Mouse (Mus musculus): ENCODE measurements around the gene 2010109A12Rik. TPM values are rescaled to one million over a fixed set of nuclear protein-coding genes. Genes with fewer than 3 reads are reported as not detected.

Gene 2010109A12Rik
- polyA plus RNA-seq, 1 experiment from 2014 or later = 1.8 TPM

- 97% methylated on average over 2 of the region's 2 CpGs for WGBS
- H3K9me3 ChIP-seq = no peaks in the 10 kb centered on the region
- H3K4me1 ChIP-seq = no peaks in the 10 kb centered on the region
- no peak overlapping the region for H3K9ac ChIP-seq
- no peak for ATAC-seq (ENCODE audit: insufficient number of reproducible peaks, low FRiP score, low TSS enrichment, low read depth)
- H3K4me2 ChIP-seq = no peak overlapping the region
- no peak overlapping the region for H3K4me3 ChIP-seq
- no peaks in the 10 kb centered on the region for H3K36me3 ChIP-seq
- H3K27me3 ChIP-seq = no peaks in the 10 kb centered on the region
- H3K27ac ChIP-seq = no peak overlapping the region
These were observed 26.5 kb downstream of the 2010109A12Rik start for GRCm38 (mm10) chr5:93232838-93233237.

DNA sequence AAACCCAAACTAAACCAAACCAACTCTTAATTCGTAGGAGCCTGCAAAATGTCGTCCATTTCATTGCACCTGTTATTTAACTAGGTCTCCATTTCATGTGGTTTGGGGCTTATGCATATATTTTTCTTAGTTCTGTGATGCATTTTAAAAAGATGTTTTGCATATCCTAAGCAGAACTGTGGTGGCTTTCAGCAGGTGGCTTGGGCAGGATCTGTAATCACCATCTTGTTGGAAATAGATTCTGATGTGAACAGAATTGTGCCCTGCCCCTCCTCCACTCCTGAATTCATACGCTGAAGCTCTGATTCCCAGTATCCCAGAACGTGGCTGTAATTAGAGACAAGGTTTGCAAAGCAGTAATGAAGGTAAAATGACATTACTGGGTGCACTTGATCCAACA lies 27.8 kb downstream of the 2010109A12Rik start:
- Histone ChIP-seq H3K9ac (no peak overlapping the region), H3K4me1 (no peaks in the 10 kb centered on the region), H3K36me3 (no peaks in the 10 kb centered on the region), H3K4me2 (no peak overlapping the region), H3K9me3 (no peaks in the 10 kb centered on the region), H3K27ac (no peak overlapping the region), H3K4me3 (no peak overlapping the region), H3K27me3 (no peaks in the 10 kb centered on the region)
- 57% methylated on average over 4 of the region's 4 CpGs for WGBS
- no peak for ATAC-seq (ENCODE audit: insufficient number of reproducible peaks, low FRiP score, low TSS enrichment, low read depth)

DNA sequence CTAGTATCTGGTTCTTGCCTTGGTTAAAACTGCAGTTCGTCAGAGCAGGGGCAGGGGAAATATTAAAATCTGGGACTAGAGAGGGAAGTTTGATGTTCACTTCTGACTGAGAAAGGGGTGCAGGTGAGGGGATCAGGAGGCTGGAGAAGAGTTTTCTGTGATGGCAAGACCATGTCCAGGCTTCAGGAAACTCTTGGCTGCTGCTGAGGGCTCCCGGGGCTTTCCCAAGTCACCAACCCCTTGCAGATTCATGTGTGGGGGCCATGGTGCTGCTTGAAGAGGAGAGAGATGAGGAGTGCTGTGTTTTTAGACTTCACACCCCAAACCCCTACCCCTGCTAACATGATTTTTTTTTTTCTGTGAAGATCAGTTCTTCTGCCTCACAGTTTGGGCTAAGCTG lies 28.3 kb downstream of the 2010109A12Rik start:
- H3K4me2 ChIP-seq = no peak overlapping the region
- no peak overlapping the region for H3K4me3 ChIP-seq
- no peaks in the 10 kb centered on the region for H3K4me1 ChIP-seq
- ATAC-seq (ENCODE audit: insufficient number of reproducible peaks, low FRiP score, low TSS enrichment, low read depth) = no peak
- no peaks in the 10 kb centered on the region for H3K36me3 ChIP-seq
- H3K27ac ChIP-seq = no peak overlapping the region
- no peak overlapping the region for H3K9ac ChIP-seq
- WGBS = 67% methylated on average over 2 of the region's 2 CpGs
- no peaks in the 10 kb centered on the region for H3K9me3 ChIP-seq
- H3K27me3 ChIP-seq = no peaks in the 10 kb centered on the region

DNA sequence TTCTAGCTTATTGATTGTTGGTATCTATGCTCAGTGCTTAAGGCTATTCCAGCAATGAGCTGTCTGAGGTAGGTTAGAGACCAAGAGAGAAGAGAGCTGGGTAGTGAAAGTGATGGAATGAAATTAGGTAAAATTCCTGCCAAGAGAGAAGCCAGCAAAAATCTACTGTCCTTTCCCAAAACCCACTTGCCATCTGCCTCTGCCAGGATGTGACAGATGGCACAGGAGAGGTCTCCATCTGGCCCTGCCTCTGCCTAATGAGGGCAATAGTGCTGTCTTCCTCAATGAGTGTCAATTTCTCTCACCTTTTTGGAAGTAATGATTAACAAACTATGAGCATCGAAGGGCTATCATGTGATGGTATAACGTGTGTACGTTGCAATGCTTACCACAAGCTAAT lies 29.6 kb downstream of the 2010109A12Rik start:
- WGBS = 77% methylated on average over 3 of the region's 3 CpGs
- Histone ChIP-seq H3K4me2 (no peak overlapping the region), H3K36me3 (no peaks in the 10 kb centered on the region), H3K27ac (no peak overlapping the region), H3K9ac (no peak overlapping the region), H3K27me3 (no peaks in the 10 kb centered on the region), H3K4me1 (no peaks in the 10 kb centered on the region), H3K9me3 (no peaks in the 10 kb centered on the region), H3K4me3 (no peak overlapping the region)
- ATAC-seq (ENCODE audit: insufficient number of reproducible peaks, low FRiP score, low TSS enrichment, low read depth) = no peak

- Histone ChIP-seq H3K9me3 (no peaks in the 10 kb centered on the region), H3K9ac (no peak overlapping the region), H3K4me1 (no peaks in the 10 kb centered on the region), H3K4me2 (no peak overlapping the region), H3K4me3 (no peak overlapping the region), H3K36me3 (no peaks in the 10 kb centered on the region), H3K27ac (no peak overlapping the region), H3K27me3 (no peaks in the 10 kb centered on the region)
- ATAC-seq (ENCODE audit: insufficient number of reproducible peaks, low FRiP score, low TSS enrichment, low read depth) = no peak
- 77% methylated on average over 4 of the region's 4 CpGs for WGBS
These were observed 30.2 kb downstream of the 2010109A12Rik start for GRCm38 (mm10) chr5:93236541-93236940.

GRCm38 (mm10) chr5:93239590-93240544 lies 33.5 kb downstream of the 2010109A12Rik start:
- Histone ChIP-seq H3K4me3 (no peak overlapping the region), H3K4me2 (no peak overlapping the region), H3K27ac (no peak overlapping the region), H3K9ac (no peak overlapping the region), H3K4me1 (no peaks in the 10 kb centered on the region), H3K36me3 (no peaks in the 10 kb centered on the region), H3K27me3 (no peaks in the 10 kb centered on the region), H3K9me3 (no peaks in the 10 kb centered on the region)
- WGBS = 78% methylated on average over 8 of the region's 8 CpGs
- no peak for ATAC-seq (ENCODE audit: insufficient number of reproducible peaks, low FRiP score, low TSS enrichment, low read depth)

DNA sequence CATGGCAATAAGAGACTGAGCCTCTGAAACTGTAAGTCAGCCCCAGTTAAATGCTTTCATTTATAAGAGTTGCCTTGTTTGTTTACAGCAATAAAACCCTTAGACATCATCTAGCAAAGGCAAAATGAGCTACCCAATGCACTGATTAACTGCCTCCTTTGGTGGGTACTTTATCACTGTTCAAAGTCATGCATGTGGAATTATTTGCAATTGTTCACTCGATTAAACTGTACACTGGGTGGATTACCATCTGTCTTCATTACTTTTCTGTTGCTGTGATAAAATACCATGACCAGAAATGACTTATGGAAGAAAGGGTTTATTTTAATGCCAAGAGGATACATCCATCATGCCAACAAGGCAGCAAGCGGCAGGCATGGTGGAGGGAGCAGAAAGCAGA lies 39.0 kb downstream of the 2010109A12Rik start:
- Histone ChIP-seq H3K36me3 (no peaks in the 10 kb centered on the region), H3K9ac (no peak overlapping the region), H3K4me2 (no peak overlapping the region), H3K4me1 (no peaks in the 10 kb centered on the region), H3K9me3 (no peaks in the 10 kb centered on the region), H3K27me3 (no peaks in the 10 kb centered on the region), H3K4me3 (no peak overlapping the region), H3K27ac (no peak overlapping the region)
- ATAC-seq (ENCODE audit: insufficient number of reproducible peaks, low FRiP score, low TSS enrichment, low read depth) = no peak
- 85% methylated on average over 2 of the region's 2 CpGs for WGBS

DNA sequence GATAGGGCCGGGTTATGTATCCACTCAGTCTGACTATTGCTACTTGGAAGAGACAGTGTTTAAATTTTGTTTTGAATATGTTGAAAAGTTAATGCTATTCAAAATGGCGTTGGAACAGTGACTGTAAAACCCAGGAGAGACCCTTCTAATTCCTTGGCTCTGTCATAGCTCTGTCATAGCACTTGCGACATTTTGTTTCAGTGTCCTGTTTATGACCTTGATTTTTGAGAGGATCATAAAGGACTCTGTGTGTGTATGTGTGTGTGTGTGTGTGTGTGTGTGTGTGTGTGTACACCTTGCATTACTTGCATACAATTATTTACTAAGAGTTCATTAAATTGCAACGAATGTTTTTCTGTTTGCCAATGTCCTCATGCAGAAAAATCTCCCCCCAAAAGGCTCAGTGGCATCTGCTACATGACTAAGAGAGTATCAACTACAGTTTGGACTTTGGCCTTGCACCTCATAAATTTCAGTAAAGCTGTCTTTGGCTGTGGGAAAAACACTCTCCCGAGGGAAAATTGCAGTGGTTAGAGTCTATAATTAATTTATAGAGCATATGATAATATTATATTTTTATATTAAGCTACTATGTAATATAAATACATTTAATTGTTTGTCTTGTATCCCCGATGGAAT lies 43.7 kb downstream of the 2010109A12Rik start:
- ATAC-seq (ENCODE audit: insufficient number of reproducible peaks, low FRiP score, low TSS enrichment, low read depth) = no peak
- H3K36me3 ChIP-seq = no peaks in the 10 kb centered on the region
- no peaks in the 10 kb centered on the region for H3K9me3 ChIP-seq
- H3K4me1 ChIP-seq = no peaks in the 10 kb centered on the region
- no peak overlapping the region for H3K9ac ChIP-seq
- WGBS = 63% methylated on average over 6 of the region's 6 CpGs
- H3K4me2 ChIP-seq = no peak overlapping the region
- H3K27ac ChIP-seq = no peak overlapping the region
- no peak overlapping the region for H3K4me3 ChIP-seq
- no peaks in the 10 kb centered on the region for H3K27me3 ChIP-seq

DNA sequence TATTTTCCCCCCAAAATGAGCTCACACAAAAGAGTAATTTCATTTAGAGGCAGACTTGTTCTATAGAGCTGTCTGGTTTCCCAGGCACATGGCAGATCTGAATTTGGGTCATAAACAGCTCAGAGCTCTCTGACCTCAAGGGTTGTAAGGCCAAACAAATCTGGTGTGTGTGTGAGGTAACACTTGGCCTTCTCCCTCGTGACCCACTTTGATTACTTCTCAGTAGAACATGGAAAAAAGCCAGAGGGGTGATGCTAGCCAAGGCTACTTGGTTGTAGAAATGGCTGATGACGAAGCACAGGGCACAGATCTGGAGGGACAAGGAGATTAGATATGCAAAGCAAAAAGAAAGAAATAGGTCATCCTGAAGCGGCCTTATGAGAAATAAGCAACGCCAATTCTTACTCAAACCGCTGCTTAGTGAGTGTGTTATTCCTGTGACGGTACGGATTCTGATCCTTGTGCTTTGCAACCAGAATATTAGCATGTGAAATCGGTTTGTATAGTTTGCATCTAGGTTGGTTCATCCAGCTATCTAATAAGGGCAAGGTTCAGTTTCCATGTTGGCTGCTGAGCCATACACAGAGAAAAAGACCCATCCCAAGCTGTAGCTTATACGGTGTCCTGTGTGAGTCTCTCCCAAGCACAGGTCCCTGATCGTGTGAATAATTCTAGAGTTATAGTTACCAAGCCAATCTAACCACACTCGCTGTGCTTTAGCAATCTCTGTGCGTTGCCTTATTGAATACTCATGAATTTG lies 44.9 kb downstream of the 2010109A12Rik start:
- Histone ChIP-seq H3K36me3 (no peaks in the 10 kb centered on the region), H3K27me3 (no peaks in the 10 kb centered on the region), H3K4me1 (no peaks in the 10 kb centered on the region), H3K9me3 (no peaks in the 10 kb centered on the region), H3K27ac (no peak overlapping the region), H3K4me3 (no peak overlapping the region), H3K4me2 (no peak overlapping the region), H3K9ac (no peak overlapping the region)
- no peak for ATAC-seq (ENCODE audit: insufficient number of reproducible peaks, low FRiP score, low TSS enrichment, low read depth)
- 84% methylated on average over 12 of the region's 12 CpGs for WGBS

DNA sequence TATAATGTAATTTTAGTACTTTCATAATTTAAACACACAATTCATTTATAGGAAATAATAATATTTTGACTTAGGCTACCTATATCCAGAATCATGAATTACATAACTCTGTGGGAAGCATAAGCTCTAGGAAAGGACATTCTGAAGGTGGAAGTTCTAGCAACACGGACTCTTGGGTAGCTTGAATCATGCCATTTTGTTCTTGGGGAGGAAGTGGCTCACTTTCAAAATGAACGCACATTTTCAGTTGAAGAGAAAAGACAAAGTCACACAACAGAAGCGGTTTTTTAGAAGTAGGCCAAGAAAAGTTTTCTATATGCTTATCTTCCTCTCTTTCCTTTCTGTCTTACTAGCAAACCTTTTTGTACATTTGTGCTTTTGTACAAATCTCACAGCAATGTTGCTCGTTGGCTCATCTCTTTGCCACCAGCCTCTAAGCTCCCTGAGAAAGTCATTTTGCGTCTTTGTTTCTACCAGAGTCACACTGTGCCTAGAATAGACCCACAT lies 49.5 kb downstream of the 2010109A12Rik start:
- 86% methylated on average over 5 of the region's 5 CpGs for WGBS
- Histone ChIP-seq H3K36me3 (no peaks in the 10 kb centered on the region), H3K4me3 (no peak overlapping the region), H3K27me3 (no peaks in the 10 kb centered on the region), H3K9ac (no peak overlapping the region), H3K9me3 (no peaks in the 10 kb centered on the region; the same call in 1 of the 2 replicates), H3K4me1 (no peaks in the 10 kb centered on the region), H3K27ac (no peak overlapping the region), H3K4me2 (no peak overlapping the region)
- no peak for ATAC-seq (ENCODE audit: insufficient number of reproducible peaks, low FRiP score, low TSS enrichment, low read depth)

DNA sequence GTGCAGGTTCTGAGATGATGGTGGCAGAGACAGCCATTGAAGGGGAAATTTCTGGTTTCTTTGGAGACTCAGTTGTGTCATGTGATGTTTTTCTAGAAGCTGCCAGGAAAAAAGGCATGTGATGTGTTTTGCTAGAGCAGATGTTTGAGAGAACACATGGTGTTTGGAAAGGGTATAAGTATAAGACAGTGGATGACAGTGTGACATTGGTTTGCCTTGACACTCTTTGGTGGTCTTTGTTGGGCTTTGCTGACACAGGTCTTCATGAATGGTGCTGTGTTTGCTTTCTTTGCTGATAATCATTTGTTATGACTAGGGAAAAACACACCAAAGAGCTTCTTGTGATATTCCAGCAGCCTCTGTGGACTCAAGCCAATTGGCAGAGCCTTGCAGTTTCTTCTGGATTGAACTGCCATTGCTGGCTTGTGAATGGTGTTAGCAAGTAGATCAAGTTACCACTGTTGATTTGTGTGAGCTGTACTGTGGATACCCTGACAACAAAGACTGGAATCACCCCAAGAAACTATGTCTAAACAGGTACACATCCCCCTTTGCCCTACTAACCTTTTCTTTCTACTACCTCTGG lies 50.6 kb downstream of the 2010109A12Rik start:
- Histone ChIP-seq H3K27me3 (no peaks in the 10 kb centered on the region), H3K36me3 (no peaks in the 10 kb centered on the region), H3K4me2 (no peak overlapping the region), H3K9ac (no peak overlapping the region), H3K4me3 (no peak overlapping the region), H3K27ac (no peak overlapping the region), H3K9me3 (no peaks in the 10 kb centered on the region; the same call in 1 of the 2 replicates), H3K4me1 (no peaks in the 10 kb centered on the region)
- ATAC-seq (ENCODE audit: insufficient number of reproducible peaks, low FRiP score, low TSS enrichment, low read depth) = no peak

All from limb, embryonic 15.5 days (tissue).